Mouse (Mus musculus): ENCODE results near the gene Paqr6.

DNA sequence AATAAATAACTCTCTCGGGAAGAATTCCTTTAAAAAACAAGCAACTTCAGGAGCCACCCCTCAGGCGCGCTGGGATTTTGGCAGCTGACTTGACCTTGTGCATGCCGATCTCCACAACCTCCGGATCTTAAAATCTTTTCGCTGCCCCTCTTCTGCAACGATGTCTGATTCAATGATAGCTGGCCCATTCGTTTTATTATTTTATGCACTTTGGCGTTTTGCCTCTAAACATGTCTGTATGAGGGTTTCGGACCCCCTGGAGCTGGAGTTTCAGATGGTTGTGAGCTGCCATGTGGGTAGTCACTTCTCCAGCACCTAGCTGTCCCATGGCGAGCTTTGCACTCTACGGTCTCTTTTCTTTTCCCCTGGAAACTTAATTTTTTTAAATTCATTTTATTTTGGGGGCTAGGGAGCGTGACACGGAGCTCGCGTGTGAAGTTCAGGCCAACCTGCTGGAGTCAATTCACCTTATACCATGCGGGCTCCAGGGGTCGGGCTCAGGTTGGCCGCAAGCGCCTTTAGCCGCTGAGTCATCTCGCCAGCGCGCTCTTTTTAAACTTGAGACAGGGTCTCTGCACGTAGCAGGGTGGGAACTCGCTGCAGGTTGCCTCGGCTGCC, 28.8 kb upstream of the Paqr6 start:
- TF ChIP-seq CTCF (conservative IDR thresholded peaks at IDR 0.05; ENCODE audit: insufficient read depth, insufficient read length, low read depth, low read length) (no peak), POLR2A (IDR thresholded peaks at IDR 0.05; ENCODE audit: low read depth, low read length) (no peak)

All from kidney, adult 2 months (tissue).